ENCODE assay signal across 8 mouse cellular contexts in the genomic region with DNA sequence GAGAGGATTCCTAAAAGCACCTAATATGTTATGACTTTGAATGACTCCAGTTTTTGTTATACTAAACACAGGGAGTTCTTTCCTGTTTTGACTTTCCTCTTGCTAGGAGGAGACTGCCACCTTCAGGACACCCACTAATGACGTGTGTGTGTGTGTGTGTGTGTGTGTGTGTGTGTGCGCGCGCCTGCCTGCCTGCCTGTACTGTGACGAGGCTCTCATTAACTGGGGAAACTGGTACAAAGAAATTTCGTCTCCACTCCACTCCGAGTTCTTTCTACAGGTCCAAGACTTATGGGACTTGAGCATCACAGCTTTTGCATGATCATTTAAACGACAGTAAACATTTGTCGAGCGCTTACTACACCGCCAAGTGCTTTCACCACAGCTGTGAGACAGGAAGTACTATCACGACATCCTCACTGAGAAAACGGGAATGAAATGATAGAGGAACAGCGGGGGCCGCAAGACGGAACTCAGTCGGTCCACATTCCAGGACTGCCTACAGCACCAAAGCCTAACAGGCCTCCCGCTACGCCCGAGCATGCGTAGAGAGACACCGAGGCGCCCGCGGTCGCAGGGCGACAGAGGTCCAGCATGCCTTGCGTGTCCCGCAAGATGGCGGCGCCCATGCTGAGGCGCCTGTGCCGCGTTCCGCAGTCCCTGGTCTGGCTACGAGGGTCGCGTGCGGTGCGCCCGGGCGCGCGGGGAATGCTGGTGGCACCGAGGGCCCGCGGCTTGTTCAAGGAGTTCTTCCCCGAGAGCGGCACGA. TPM values are rescaled to one million over a fixed set of nuclear protein-coding genes. Genes with fewer than 3 reads are reported as not detected.
DNase-seq lines count a peak whose midpoint lies in the region; ATAC-seq lines count a peak whose summit lies in the region.

A gene (plus strand): TSS at position 597 of the 769 bp plus-strand sequence.

- H3K9ac ChIP-seq in heart, embryonic 14.5 days (ENCODE audit: low read length) = peak within 1 kb of the TSS; percentile 90
- H3K9ac ChIP-seq in liver, embryonic 13.5 days = peak within 1 kb of the TSS; percentile 87
- peak within 1 kb of the TSS; percentile 94 for H3K9ac ChIP-seq in stomach, embryonic 16.5 days (ENCODE audit: low read length)

- peaks cover 19% of the 10 kb centered on the region for H3K36me3 ChIP-seq in heart, embryonic 14.5 days (ENCODE audit: control insufficient read depth, insufficient read depth, low read length)
- peaks cover 12% of the 10 kb centered on the region for H3K36me3 ChIP-seq in liver, embryonic 13.5 days
- H3K36me3 ChIP-seq in stomach, embryonic 16.5 days (ENCODE audit: control insufficient read depth, insufficient read depth, low read length) = peaks cover 4% of the 10 kb centered on the region; the same call in 1 of the 2 replicates

- H3K4me3 ChIP-seq in brown adipose tissue, adult 24 weeks (ENCODE audit: insufficient read depth, low read depth, low read length) = peak within 1 kb of the TSS; percentile 81
- peak within 1 kb of the TSS; percentile 81 to 96 for H3K4me3 ChIP-seq in heart, embryonic 14.5 days (ENCODE audit: control insufficient read depth in 1 of 2, insufficient read depth in 1 of 2, low read depth in 1 of 2, low read length in 2 of 2)
- peak within 1 kb of the TSS; percentile 96 for H3K4me3 ChIP-seq in liver, embryonic 13.5 days (replicated peaks)
- peak within 1 kb of the TSS; percentile 95 for H3K4me3 ChIP-seq in stomach, embryonic 16.5 days (replicated peaks; ENCODE audit: low read length)

- H3K9me3 ChIP-seq in heart, embryonic 14.5 days (ENCODE audit: control insufficient read depth, low read length) = no peaks in the 10 kb centered on the region
- H3K9me3 ChIP-seq in liver, embryonic 13.5 days (replicated peaks) = no peaks in the 10 kb centered on the region
- no peaks in the 10 kb centered on the region for H3K9me3 ChIP-seq in stomach, embryonic 16.5 days (replicated peaks; ENCODE audit: control insufficient read depth, low read length)

- ATAC-seq in heart, embryonic 14.5 days (ENCODE audit: insufficient number of reproducible peaks, insufficient read depth, low FRiP score, low read depth) = peak; percentile 97
- ATAC-seq in liver, embryonic 13.5 days (ENCODE audit: low read depth) = peak; percentile 98
- ATAC-seq in stomach, embryonic 16.5 days (ENCODE audit: insufficient read depth, low FRiP score) = peak; percentile 99

- no peaks in the 10 kb centered on the region for H3K27me3 ChIP-seq in heart, embryonic 14.5 days (ENCODE audit: control insufficient read depth, insufficient read depth, low read length)
- 0 out of 2 replicates have a peak, but pooled peaks cover 3% of the 10 kb centered on the region for H3K27me3 ChIP-seq in liver, embryonic 13.5 days
- no peaks in the 10 kb centered on the region for H3K27me3 ChIP-seq in stomach, embryonic 16.5 days (ENCODE audit: control insufficient read depth, insufficient read depth, low read length)

- no peaks in the 10 kb centered on the region for H3K4me1 ChIP-seq in brown adipose tissue, adult 24 weeks (ENCODE audit: control insufficient read depth, insufficient read depth, insufficient read length, low read length)
- peaks cover 0 to 15% of the 10 kb centered on the region in 2 experiments; a peak in 3 of 4 replicates for H3K4me1 ChIP-seq in heart, embryonic 14.5 days (ENCODE audit: control insufficient read depth in 2 of 2, insufficient read depth in 2 of 2, low read length in 2 of 2)
- peaks cover 20% of the 10 kb centered on the region for H3K4me1 ChIP-seq in liver, embryonic 13.5 days (replicated peaks)
- H3K4me1 ChIP-seq in stomach, embryonic 16.5 days (ENCODE audit: control insufficient read depth, insufficient read depth, low read length) = peaks cover 14% of the 10 kb centered on the region

- WGBS in heart, embryonic 14.5 days = under 1% methylated on average over 50 of the region's 50 CpGs
- under 1% methylated on average over 50 of the region's 50 CpGs for WGBS in liver, embryonic 13.5 days (ENCODE audit: insufficient replicate concordance)
- 0% methylated on average over 50 of the region's 50 CpGs for WGBS in stomach, embryonic 16.5 days

- peak within 1 kb of the TSS; percentile 96 for H3K27ac ChIP-seq in brown adipose tissue, adult 24 weeks (replicated peaks; ENCODE audit: low read depth, low read length)
- peak within 1 kb of the TSS; percentile 88 to 99 for H3K27ac ChIP-seq in heart, embryonic 14.5 days (replicated peaks in 1 of 2; ENCODE audit: control insufficient read depth in 1 of 2, insufficient read depth in 1 of 2, low read depth in 2 of 2, low read length in 2 of 2)
- H3K27ac ChIP-seq in liver, embryonic 13.5 days = peak within 1 kb of the TSS; percentile 89
- H3K27ac ChIP-seq in stomach, embryonic 16.5 days (ENCODE audit: low read length) = peak within 1 kb of the TSS; percentile 97

- H3K4me2 ChIP-seq in heart, embryonic 14.5 days (ENCODE audit: low read length) = peak within 1 kb of the TSS; percentile 68
- peak within 1 kb of the TSS; percentile 93 for H3K4me2 ChIP-seq in liver, embryonic 13.5 days
- peak within 1 kb of the TSS; percentile 78 for H3K4me2 ChIP-seq in stomach, embryonic 16.5 days (ENCODE audit: low read depth, low read length)

- peak; percentile 95 for DNase-seq in CD4-positive, CD25-positive, alpha-beta regulatory T cell, adult 2 months (ENCODE audit: low read depth, low spot score)
- peak; percentile 78 for DNase-seq in fibroblast of lung, adult 2 months (ENCODE audit: low read depth)
- DNase-seq in kidney, postnatal 14 days = peak; percentile 95
- peak; percentile 82 for DNase-seq in liver, embryonic 13.5 days
- DNase-seq in neural tube, embryonic 10.5 days (ENCODE audit: extremely low spot score, low spot score) = peak; percentile 91

RNA-seq across cellular contexts. Expression of the gene that starts here (rescaled TPM):
- 41.0 and 49.3 TPM in 2 replicates for polyA plus RNA-seq in brown adipose tissue, adult 24 weeks (2012; ENCODE audit: insufficient read depth, insufficient read length, missing spikeins)
- 43.4 and 44.3 TPM in 2 replicates for polyA plus RNA-seq in heart, embryonic 14.5 days (2014; fragmentation: Nextera tagmentation; extraction: Ambion mirVana)
- 38.7 and 43.4 TPM in 2 replicates for polyA plus RNA-seq in liver, embryonic 13.5 days (2015; fragmentation: Nextera tagmentation; extraction: Ambion mirVana)
- polyA plus RNA-seq in stomach, embryonic 16.5 days (2015; fragmentation: Nextera tagmentation; extraction: Ambion mirVana) = 21.8 and 28.8 TPM in 2 replicates

Comparison
In these comparisons a context has a peak if more than half of its experiments do, and no peak if none do; other contexts are left out.
1. Peak in every context shown above with its lines: DNase-seq, ATAC-seq, H3K4me3 ChIP-seq and H3K27ac ChIP-seq.